Mouse (Mus musculus) frontal cortex, adult (tissue): ENCODE measurements around the gene Oxtr.

Experiments used
- ATAC-seq: cut with Nextera tagmentation; 2 replicates; pipeline ENCODE4 v1.9.2; 2017; ENCODE audit warnings: mild to moderate bottlenecking, moderate library complexity, mixed read lengths; ENCODE audit not compliant: low TSS enrichment

The Oxtr gene

GRCm38 (mm10) chr6:112488821-112489180, 942 bp downstream of the Oxtr start:
- ATAC-seq, result no peak

GRCm38 (mm10) chr6:112487993-112488392, 1.8 kb downstream of the Oxtr start:
- no peak for ATAC-seq

- ATAC-seq, result peak; percentile 83
Measured at GRCm38 (mm10) chr6:112484316-112484715, 5.4 kb downstream of the Oxtr start.

- no peak for ATAC-seq
Measured at GRCm38 (mm10) chr6:112479861-112480260, 9.9 kb downstream of the Oxtr start.

- 0 out of 2 replicates have a peak, but pooled peaks have one; percentile 27 for ATAC-seq
Measured at GRCm38 (mm10) chr6:112471644-112472043, 18.1 kb downstream of the Oxtr start.

GRCm38 (mm10) chr6:112466001-112466400, 23.7 kb downstream of the Oxtr start:
- ATAC-seq, result no peak

- ATAC-seq, result peak; percentile 45; the same call in 1 of the 2 replicates
Measured at GRCm38 (mm10) chr6:112465441-112465840, 24.3 kb downstream of the Oxtr start.

GRCm38 (mm10) chr6:112463331-112463730, 26.4 kb downstream of the Oxtr start:
- ATAC-seq, result no peak

GRCm38 (mm10) chr6:112461459-112461858, 28.3 kb downstream of the Oxtr start:
- ATAC-seq, result no peak

GRCm38 (mm10) chr6:112459341-112459749, 30.4 kb downstream of the Oxtr start, which contains the start of gene Cav3:
Cav3 (plus strand) TSS chr6:112459505.
- ATAC-seq, result no peak

- ATAC-seq, result no peak
Measured at GRCm38 (mm10) chr6:112445675-112446074, 44.1 kb downstream of the Oxtr start.

GRCm38 (mm10) chr6:112426018-112426732, 63.6 kb downstream of the Oxtr start:
- ATAC-seq, result no peak

- ATAC-seq, result peak; percentile 75
Measured at GRCm38 (mm10) chr6:112423746-112424501, 65.8 kb downstream of the Oxtr start.
